Mouse (Mus musculus) spleen, postnatal 4 days (tissue): ENCODE data around the gene Pld1.

Source experiments
- DNase-seq, 2 experiments: peaks; one replicate each; pipeline ENCODE4 v3.0.0; 2022; ENCODE audit warnings: low spot score in 2 of 2

Pld1 gene

DNA sequence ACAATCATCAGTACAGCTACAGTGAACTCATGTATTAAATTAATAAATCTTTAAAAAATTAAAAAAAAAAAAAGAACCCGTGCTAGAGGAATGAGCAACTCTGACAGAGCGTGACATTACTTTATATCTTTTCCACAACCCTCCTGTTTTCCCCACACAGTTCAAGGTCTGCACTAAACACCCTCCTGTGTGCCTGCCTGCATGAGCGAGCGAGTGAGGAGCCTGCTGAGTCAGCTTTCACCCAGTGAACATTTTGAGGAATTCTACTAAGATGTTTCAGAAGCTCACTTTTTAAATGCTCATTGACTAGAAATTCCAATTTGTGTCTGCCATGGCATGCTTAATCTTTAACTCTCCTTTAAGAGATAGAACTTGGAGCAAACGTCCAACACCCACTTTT is 109.1 kb downstream of the Pld1 start:
- no peak for DNase-seq

GRCm38 (mm10) chr3:28049526-28049925 is 111.0 kb downstream of the Pld1 start:
- DNase-seq, result no peak

GRCm38 (mm10) chr3:28053076-28053475 is 114.6 kb downstream of the Pld1 start:
- DNase-seq, result no peak

GRCm38 (mm10) chr3:28060713-28061112 is 122.2 kb downstream of the Pld1 start:
- no peak for DNase-seq

- no peak for DNase-seq
These were observed 122.7 kb downstream of the Pld1 start for GRCm38 (mm10) chr3:28061155-28061554.

- no peak for DNase-seq
These were observed 140.7 kb downstream of the Pld1 start for GRCm38 (mm10) chr3:28079211-28079610.

GRCm38 (mm10) chr3:28080116-28080515 is 141.6 kb downstream of the Pld1 start:
- no peak for DNase-seq

DNA sequence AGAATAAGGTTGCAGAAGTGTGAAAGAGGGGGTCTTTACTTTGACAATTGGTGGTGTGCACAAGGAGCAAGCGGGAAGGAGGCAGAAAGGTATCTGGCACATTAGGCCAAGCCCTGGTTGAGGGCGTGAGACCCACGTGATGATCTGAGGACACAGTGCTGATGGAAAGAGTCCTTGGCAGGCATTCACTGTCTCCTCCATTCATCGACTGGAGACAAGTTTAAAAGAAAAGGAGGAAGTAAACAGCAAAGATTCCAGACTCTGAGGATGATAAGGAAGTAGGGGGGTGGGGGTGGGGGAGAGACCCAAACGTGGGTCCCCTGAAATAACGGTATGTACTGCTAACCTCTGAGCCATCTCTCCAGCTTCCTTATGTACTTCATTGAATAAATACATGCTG is 142.5 kb downstream of the Pld1 start:
- no peak for DNase-seq

DNA sequence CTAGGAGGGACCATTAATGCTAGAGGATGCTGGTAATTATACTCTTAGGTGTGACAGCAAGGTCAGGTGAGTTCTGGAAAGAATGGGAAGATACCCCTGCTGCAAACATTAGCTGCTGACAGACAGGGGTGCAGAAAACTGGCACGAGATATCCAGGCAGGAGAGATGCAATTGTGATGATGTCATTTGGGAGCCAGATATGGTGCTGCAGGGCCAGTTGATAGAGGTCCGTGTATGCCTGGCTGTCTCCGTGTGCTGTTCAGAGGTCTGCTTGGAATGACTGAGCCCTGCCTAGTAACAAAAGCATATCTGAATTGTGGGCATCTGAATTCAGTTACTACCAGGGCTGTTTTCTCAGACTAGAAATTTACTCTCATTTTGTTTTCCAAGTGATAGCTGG is 144.7 kb downstream of the Pld1 start:
- no peak for DNase-seq

GRCm38 (mm10) chr3:28084281-28084680 is 145.8 kb downstream of the Pld1 start:
- DNase-seq, result no peak

GRCm38 (mm10) chr3:28091296-28091695 is 152.8 kb downstream of the Pld1 start:
- DNase-seq, result no peak

- no peak for DNase-seq
These were observed 153.2 kb downstream of the Pld1 start for GRCm38 (mm10) chr3:28091741-28092140.

DNA sequence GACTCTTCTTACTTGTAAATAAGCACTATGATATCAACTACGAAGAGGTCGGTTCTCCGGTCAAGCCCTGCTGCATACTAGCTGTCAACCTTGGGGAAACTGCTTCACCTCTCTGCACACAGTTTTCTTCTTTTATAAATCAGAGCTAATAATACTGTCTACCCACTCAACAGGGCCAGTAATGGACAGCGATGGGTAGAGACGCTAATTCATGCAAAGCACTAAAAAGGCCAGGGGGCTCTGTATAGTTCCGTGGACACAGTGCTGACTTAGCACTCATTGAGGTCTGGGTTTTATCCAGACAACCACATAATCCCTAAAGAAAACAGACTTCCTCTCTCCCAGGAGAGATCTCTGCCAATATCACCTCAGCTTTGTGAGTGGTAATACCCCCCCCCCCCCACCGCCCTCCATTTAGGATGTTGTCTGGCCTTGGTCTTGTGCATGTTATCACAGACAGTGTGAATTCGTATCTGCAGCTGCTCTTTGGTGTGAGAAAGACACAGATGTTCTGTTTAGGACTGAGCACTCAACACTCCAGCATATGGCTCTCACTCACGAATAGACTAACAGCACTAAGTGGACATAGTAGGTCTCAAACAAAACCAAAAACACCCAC is 155.3 kb downstream of the Pld1 start:
- DNase-seq, result no peak

- no peak for DNase-seq
These were observed 157.0 kb downstream of the Pld1 start for GRCm38 (mm10) chr3:28095451-28095850.

DNA sequence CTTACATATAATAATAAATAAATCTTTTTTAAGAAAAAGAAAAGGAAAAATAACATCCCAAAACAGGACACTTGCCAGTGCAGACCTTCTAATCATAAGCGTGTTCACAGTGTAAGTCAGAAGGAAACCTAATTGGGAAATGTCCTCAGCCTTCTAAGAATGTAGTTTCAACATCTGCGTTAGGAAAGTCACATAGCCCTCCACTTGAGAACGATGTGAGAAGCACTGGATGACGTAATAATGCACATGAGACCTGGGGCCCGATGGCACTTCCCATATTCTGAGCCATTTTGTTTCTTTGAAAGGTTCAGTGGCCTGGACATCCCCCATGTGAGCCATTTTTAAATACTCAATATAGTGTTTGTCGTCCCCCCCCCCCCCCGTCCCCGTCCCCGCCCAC is 160.7 kb downstream of the Pld1 start:
- no peak for DNase-seq

DNA sequence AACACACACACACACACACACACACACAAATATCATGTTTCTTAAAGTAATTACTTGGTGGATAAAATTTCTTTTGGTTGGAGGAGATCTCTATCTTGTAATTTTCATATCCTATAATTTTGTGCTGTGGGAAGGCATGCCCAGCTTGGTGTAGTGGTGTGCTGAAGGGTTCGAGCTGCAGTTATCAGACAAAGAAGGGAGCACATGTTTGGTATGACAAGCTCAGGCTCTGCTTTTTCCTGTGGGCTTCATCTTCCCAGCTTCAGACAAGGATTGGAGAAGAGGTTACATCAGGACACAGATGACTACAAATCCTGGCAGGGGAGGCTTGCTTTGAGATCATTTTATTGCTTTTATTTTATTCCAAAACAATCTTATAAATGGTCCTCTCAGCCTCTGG is 166.5 kb downstream of the Pld1 start:
- DNase-seq, result no peak

GRCm38 (mm10) chr3:28107446-28108004 is 169.0 kb downstream of the Pld1 start:
- DNase-seq, result no peak

DNA sequence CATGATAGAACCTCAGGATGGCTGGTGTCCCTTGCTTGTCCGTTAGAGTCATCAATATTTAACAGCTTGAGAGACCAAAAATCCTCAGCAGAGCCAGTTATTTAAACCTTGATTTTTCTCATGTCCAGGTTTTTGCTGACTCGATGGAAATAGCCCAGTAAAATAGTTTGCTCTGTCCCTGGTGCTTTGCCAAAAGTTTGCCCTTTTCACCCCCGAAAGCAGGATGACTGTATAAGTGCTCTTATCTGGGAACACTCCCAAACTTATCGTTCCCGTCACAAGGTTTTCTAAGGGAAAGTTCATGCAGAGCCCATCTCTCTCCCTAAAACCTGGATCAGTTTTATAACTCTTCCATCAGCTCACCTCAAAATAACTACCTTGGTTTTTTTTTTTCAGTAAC is 173.0 kb downstream of the Pld1 start:
- no peak for DNase-seq

DNA sequence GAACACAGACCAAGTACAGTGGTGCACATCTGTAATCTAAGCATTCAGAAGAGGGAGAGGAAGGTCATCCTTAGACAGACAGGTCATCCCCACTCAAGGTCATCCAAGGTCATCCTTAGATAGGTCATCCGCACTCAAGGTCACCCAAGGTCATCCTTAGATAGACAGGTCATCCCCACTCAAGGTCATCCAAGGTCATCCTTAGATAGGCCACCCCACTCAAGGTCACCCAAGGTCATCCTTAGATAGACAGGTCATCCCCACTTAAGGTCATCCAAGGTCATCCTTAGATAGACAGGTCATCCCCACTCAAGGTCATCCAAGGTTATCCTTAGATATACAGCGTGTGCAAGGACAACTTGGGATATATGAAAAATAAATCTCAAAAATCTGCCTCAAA is 175.4 kb downstream of the Pld1 start:
- no peak for DNase-seq

- DNase-seq, result no peak
These were observed 203.2 kb downstream of the Pld1 start for GRCm38 (mm10) chr3:28141716-28142115.

DNA sequence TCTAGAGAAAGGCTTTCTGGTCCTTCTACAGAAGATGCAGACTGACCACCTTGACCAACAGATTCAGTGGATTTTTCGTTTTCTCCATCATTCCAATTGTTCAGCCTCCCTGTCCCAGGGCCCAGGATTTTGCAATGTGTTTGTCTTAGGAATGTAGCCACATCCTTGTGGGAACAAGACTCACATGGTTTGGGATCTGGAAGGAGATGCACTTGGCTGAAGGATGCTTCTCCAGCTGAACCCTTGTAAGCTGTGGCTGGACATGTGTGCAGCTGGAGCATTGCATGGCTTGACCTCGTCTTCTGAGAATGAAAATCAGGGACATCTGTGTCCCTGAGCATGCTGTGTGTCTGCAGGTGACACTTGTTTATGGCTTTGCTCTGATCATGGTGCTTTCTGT is 203.6 kb downstream of the Pld1 start:
- no peak for DNase-seq

GRCm38 (mm10) chr3:28144676-28145075 is 206.2 kb downstream of the Pld1 start:
- no peak for DNase-seq

DNA sequence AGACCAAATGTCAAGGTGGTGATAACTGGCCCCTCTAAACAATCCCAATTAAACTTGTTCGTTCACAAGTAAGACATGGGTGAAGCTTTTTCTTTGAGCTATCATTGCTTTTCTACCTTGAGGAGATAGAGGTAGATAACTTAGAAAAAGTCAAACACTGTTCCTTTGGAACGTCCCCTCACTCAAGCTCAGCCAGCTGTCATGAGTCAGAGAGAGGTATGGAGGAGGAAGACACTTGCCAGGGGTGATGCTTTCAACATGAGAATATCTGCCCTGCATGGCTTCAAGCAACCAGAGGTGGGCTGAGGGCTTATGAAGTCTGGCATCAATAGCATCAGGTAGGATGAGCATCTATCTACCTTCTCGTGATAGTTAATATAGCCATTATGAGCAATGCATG is 207.0 kb downstream of the Pld1 start:
- DNase-seq, result no peak

DNA sequence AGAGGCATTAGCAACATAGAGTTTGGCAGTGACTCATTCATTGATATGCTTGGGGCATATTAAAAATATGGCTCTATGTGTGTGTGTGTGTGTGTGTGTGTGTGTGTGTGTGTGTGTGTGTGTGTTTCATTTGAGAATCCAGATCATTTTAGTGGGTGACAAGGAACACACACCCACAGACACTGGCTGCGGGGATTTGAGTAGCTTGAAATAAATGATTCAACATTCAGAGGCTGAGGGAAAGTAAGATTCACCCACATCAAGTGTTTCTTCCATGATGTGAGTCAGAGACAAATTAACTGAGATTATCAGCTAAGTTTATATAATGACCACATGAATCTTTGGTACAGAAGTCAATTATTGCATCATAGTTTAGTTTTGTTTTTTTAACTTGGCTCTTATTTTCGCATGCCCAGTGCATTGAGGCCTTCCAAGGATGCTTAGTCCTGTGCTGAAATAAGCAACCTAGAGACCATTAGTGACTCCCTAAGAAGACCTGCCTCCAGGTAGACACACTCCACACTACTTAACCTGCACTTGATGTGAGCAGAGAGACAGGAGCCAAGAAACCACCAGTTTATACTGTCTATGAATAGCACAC is 211.3 kb downstream of the Pld1 start:
- no peak for DNase-seq
